Mouse (Mus musculus): ENCODE results near the gene Kif28. TPM values are rescaled to one million over a fixed set of nuclear protein-coding genes. Genes with fewer than 3 reads are reported as not detected.

Kif28 gene
- polyA plus RNA-seq (2015; fragmentation: Nextera tagmentation; extraction: Ambion mirVana), result 0.05 and 0.07 TPM in 2 replicates

GRCm38 (mm10) chr1:179745171-179745570 lies at the start of gene Kif28:
Gene Kif28, minus strand, starts transcription at chr1:179745271.
- no peak within 1 kb of the TSS for H3K4me3 ChIP-seq
- WGBS, result 94% methylated on average over 9 of the region's 9 CpGs
- no peak within 1 kb of the TSS for H3K9ac ChIP-seq
- H3K36me3 ChIP-seq, result peaks cover 35% of the 10 kb centered on the region
- H3K9me3 ChIP-seq, result no peaks in the 10 kb centered on the region
- H3K27ac ChIP-seq (replicated peaks), result no peak within 1 kb of the TSS
- no peaks in the 10 kb centered on the region for H3K27me3 ChIP-seq
- no peak within 1 kb of the TSS for H3K4me2 ChIP-seq
- no peaks in the 10 kb centered on the region for H3K4me1 ChIP-seq (replicated peaks)
- no peak for ATAC-seq (ENCODE audit: low FRiP score, low read depth)

- Histone ChIP-seq H3K36me3 (peaks cover 77% of the 10 kb centered on the region), H3K27me3 (no peaks in the 10 kb centered on the region), H3K9me3 (no peaks in the 10 kb centered on the region), H3K4me1 (replicated peaks) (no peaks in the 10 kb centered on the region), H3K4me3 (no peak overlapping the region), H3K4me2 (no peak overlapping the region), H3K9ac (no peak overlapping the region), H3K27ac (replicated peaks) (no peak overlapping the region)
- ATAC-seq (ENCODE audit: low FRiP score, low read depth), result no peak
- WGBS, result 82% methylated on average over 4 of the region's 4 CpGs
Observed at GRCm38 (mm10) chr1:179787281-179787680, 42.2 kb upstream of the Kif28 start.

- 84% methylated on average over 5 of the region's 5 CpGs for WGBS
- no peak overlapping the region for H3K4me3 ChIP-seq
- H3K27me3 ChIP-seq, result no peaks in the 10 kb centered on the region
- no peak for ATAC-seq (ENCODE audit: low FRiP score, low read depth)
- no peak overlapping the region for H3K27ac ChIP-seq (replicated peaks)
- H3K9ac ChIP-seq, result no peak overlapping the region
- no peaks in the 10 kb centered on the region for H3K9me3 ChIP-seq
- H3K4me2 ChIP-seq, result no peak overlapping the region
- H3K4me1 ChIP-seq (replicated peaks), result no peaks in the 10 kb centered on the region
- H3K36me3 ChIP-seq, result peaks cover 73% of the 10 kb centered on the region
Observed at GRCm38 (mm10) chr1:179785502-179785901, 40.4 kb upstream of the Kif28 start.

- Histone ChIP-seq H3K4me2 (no peak overlapping the region), H3K36me3 (peaks cover 72% of the 10 kb centered on the region)
Observed at GRCm38 (mm10) chr1:179784098-179784497, 39.0 kb upstream of the Kif28 start.

GRCm38 (mm10) chr1:179776831-179777230 lies 31.8 kb upstream of the Kif28 start:
- no peak for ATAC-seq (ENCODE audit: low FRiP score, low read depth)
- no peak overlapping the region for H3K27ac ChIP-seq (replicated peaks)
- no peak overlapping the region for H3K4me2 ChIP-seq
- H3K27me3 ChIP-seq, result no peaks in the 10 kb centered on the region
- no peak overlapping the region for H3K4me3 ChIP-seq
- no peaks in the 10 kb centered on the region for H3K4me1 ChIP-seq (replicated peaks)
- no peaks in the 10 kb centered on the region for H3K9me3 ChIP-seq
- peaks cover 78% of the 10 kb centered on the region for H3K36me3 ChIP-seq
- H3K9ac ChIP-seq, result no peak overlapping the region
- 96% methylated on average over 8 of the region's 8 CpGs for WGBS

More at GRCm38 (mm10) chr1:179784098-179784497, 39.0 kb upstream of the Kif28 start:
- Histone ChIP-seq H3K9ac (no peak overlapping the region), H3K27me3 (no peaks in the 10 kb centered on the region), H3K4me1 (replicated peaks) (no peaks in the 10 kb centered on the region), H3K4me3 (no peak overlapping the region), H3K9me3 (no peaks in the 10 kb centered on the region), H3K27ac (replicated peaks) (no peak overlapping the region)
- ATAC-seq (ENCODE audit: low FRiP score, low read depth), result no peak
- WGBS, result 90% methylated on average over 4 of the region's 4 CpGs

GRCm38 (mm10) chr1:179760553-179760952 lies 15.5 kb upstream of the Kif28 start:
- H3K4me1 ChIP-seq (replicated peaks), result no peaks in the 10 kb centered on the region

GRCm38 (mm10) chr1:179760086-179760485 lies 15.0 kb upstream of the Kif28 start:
- ATAC-seq (ENCODE audit: low FRiP score, low read depth), result no peak
- Histone ChIP-seq H3K36me3 (peaks cover 73% of the 10 kb centered on the region), H3K9ac (no peak overlapping the region), H3K9me3 (no peaks in the 10 kb centered on the region), H3K4me3 (no peak overlapping the region), H3K4me1 (replicated peaks) (no peaks in the 10 kb centered on the region), H3K27ac (replicated peaks) (no peak overlapping the region), H3K27me3 (no peaks in the 10 kb centered on the region), H3K4me2 (no peak overlapping the region)
- 95% methylated on average over 5 of the region's 5 CpGs for WGBS

More at GRCm38 (mm10) chr1:179760553-179760952, 15.5 kb upstream of the Kif28 start:
- H3K27ac ChIP-seq (replicated peaks), result no peak overlapping the region
- no peak for ATAC-seq (ENCODE audit: low FRiP score, low read depth)
- H3K9ac ChIP-seq, result no peak overlapping the region
- no peaks in the 10 kb centered on the region for H3K9me3 ChIP-seq
- H3K36me3 ChIP-seq, result peaks cover 72% of the 10 kb centered on the region
- WGBS, result 94% methylated on average over 4 of the region's 4 CpGs
- no peak overlapping the region for H3K4me3 ChIP-seq
- no peaks in the 10 kb centered on the region for H3K27me3 ChIP-seq
- H3K4me2 ChIP-seq, result no peak overlapping the region

GRCm38 (mm10) chr1:179756477-179756876 lies 11.4 kb upstream of the Kif28 start:
- Histone ChIP-seq H3K4me2 (no peak overlapping the region), H3K9me3 (no peaks in the 10 kb centered on the region), H3K9ac (no peak overlapping the region), H3K36me3 (peaks cover 68% of the 10 kb centered on the region), H3K4me1 (replicated peaks) (no peaks in the 10 kb centered on the region), H3K27me3 (no peaks in the 10 kb centered on the region), H3K4me3 (no peak overlapping the region), H3K27ac (replicated peaks) (no peak overlapping the region)
- ATAC-seq (ENCODE audit: low FRiP score, low read depth), result no peak

GRCm38 (mm10) chr1:179753006-179753405 lies 7.9 kb upstream of the Kif28 start:
- Histone ChIP-seq H3K27ac (replicated peaks) (no peak overlapping the region), H3K4me1 (replicated peaks) (no peaks in the 10 kb centered on the region), H3K36me3 (peaks cover 52% of the 10 kb centered on the region), H3K27me3 (no peaks in the 10 kb centered on the region), H3K9ac (no peak overlapping the region), H3K4me2 (no peak overlapping the region), H3K4me3 (no peak overlapping the region), H3K9me3 (no peaks in the 10 kb centered on the region)
- WGBS, result 93% methylated on average over 8 of the region's 8 CpGs
- ATAC-seq (ENCODE audit: low FRiP score, low read depth), result no peak

- no peaks in the 10 kb centered on the region for H3K9me3 ChIP-seq
- H3K27me3 ChIP-seq, result no peaks in the 10 kb centered on the region
- no peak overlapping the region for H3K4me2 ChIP-seq
- no peak overlapping the region for H3K4me3 ChIP-seq
- no peak overlapping the region for H3K27ac ChIP-seq (replicated peaks)
- ATAC-seq (ENCODE audit: low FRiP score, low read depth), result no peak
- 93% methylated on average over 11 of the region's 11 CpGs for WGBS
- no peaks in the 10 kb centered on the region for H3K4me1 ChIP-seq (replicated peaks)
- no peak overlapping the region for H3K9ac ChIP-seq
- H3K36me3 ChIP-seq, result peaks cover 55% of the 10 kb centered on the region
Observed at GRCm38 (mm10) chr1:179752276-179752675, 7.2 kb upstream of the Kif28 start.

GRCm38 (mm10) chr1:179743593-179744193 lies 1.4 kb downstream of the Kif28 start:
- no peak for ATAC-seq (ENCODE audit: low FRiP score, low read depth)
- Histone ChIP-seq H3K9me3 (no peaks in the 10 kb centered on the region), H3K9ac (no peak overlapping the region), H3K4me3 (no peak overlapping the region), H3K4me2 (no peak overlapping the region), H3K27ac (replicated peaks) (no peak overlapping the region), H3K27me3 (no peaks in the 10 kb centered on the region), H3K4me1 (replicated peaks) (no peaks in the 10 kb centered on the region), H3K36me3 (peaks cover 35% of the 10 kb centered on the region)
- 79% methylated on average over 4 of the region's 4 CpGs for WGBS

- no peak for ATAC-seq (ENCODE audit: low FRiP score, low read depth)
- Histone ChIP-seq H3K4me3 (no peak overlapping the region), H3K27me3 (no peaks in the 10 kb centered on the region), H3K27ac (replicated peaks) (no peak overlapping the region), H3K4me2 (no peak overlapping the region), H3K9ac (no peak overlapping the region), H3K9me3 (no peaks in the 10 kb centered on the region), H3K36me3 (no peaks in the 10 kb centered on the region), H3K4me1 (replicated peaks) (no peaks in the 10 kb centered on the region)
- 85% methylated on average over 3 of the region's 3 CpGs for WGBS
Observed at GRCm38 (mm10) chr1:179736483-179736882, 8.6 kb downstream of the Kif28 start.

Data from hindbrain, embryonic 15.5 days (tissue).